Mouse (Mus musculus): Measurements from ENCODE around the gene Cnga4.
"Not testable (repeated sequence)": the region's sequence is repeated elsewhere in the genome, so short reads cannot be mapped to it uniquely, and the experiment has no call there.

Cnga4 gene

GRCm38 (mm10) chr7:105411874-105412632, 7.7 kb downstream of the Cnga4 start:
- DNase-seq (ENCODE audit: extremely low spot score, low read depth, low spot score) = peak; percentile 37

GRCm38 (mm10) chr7:105414385-105414784, 10.0 kb downstream of the Cnga4 start:
- DNase-seq (ENCODE audit: extremely low spot score, low read depth, low spot score) = no peak

- no peak for DNase-seq (ENCODE audit: extremely low spot score, low read depth, low spot score)
These were observed 12.2 kb downstream of the Cnga4 start for GRCm38 (mm10) chr7:105416529-105416928.

DNA sequence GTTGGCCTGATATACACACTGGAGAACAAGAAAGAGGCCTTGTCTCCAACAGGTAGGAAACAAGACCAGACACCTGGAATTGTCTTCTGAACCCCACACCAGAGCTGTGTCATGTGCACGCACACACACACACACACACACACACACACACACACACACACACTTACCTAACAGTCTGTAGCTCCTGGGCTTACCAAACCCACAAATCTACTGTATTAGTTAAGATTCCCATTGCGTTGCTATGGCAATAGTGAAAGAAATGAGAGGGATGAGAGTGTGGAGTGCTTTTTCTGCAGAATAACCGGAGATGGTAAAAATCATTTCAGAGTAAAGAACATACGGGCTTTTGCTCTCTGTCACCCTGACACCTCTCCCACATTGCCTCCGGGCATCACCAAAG, 13.7 kb downstream of the Cnga4 start:
- no peak for DNase-seq (ENCODE audit: extremely low spot score, low read depth, low spot score)

- DNase-seq (ENCODE audit: extremely low spot score, low read depth, low spot score) = no peak
These were observed 16.5 kb downstream of the Cnga4 start for GRCm38 (mm10) chr7:105420903-105421302.

GRCm38 (mm10) chr7:105424368-105424767, 20.0 kb downstream of the Cnga4 start:
- no peak for DNase-seq (ENCODE audit: extremely low spot score, low read depth, low spot score)

DNA sequence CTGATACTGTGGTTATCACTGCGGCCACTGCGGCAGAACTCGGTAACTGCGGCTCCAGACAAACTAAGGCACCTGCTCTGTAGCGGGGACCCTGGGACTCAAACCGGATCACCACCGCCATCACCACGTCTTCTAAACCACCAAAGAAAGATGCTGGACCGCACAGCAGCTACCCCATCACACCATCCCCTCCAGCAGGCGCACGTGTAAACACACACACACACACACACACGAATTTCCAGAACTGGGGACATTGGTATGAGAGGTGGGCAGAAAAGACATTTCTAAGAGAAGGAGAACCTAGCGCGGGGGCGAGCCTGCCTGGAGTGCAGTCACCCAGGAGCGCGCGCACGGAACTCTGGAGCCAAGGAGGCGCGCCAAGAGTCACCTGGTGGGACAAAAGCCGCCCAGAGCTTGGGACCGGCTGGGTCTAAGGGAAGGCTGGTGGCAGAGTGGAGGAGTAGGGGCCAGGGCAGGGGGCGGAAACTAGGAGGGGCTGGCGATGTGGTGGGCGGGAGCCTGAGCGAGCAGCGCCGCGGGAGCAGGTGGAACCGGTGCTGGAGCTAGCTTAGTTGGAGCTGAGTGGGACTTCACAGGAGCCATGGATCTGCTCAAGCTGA, 21.2 kb downstream of the Cnga4 start, which contains the start of gene Cckbr:
Cckbr (plus strand) TSS at position 308 of the 620 bp plus-strand sequence.
- no peak for DNase-seq (ENCODE audit: extremely low spot score, low read depth, low spot score)

DNA sequence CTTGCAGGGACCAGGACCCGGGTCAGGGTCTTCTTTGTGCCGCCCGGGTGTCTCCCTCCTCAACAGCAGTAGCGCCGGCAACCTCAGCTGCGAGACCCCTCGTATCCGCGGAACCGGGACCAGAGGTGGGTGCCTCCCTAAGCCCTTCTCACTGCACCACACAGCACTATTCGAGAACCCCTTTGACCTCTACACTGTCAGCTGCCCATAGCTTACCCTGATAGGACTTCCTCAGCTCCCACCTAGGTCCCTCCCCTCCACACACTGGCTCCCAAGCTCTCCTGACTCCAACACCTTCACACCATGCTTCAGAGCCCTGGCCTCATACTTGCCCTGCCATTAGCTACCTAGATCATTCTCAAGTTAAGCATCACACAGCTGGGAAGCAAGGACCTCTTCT, 21.7 kb downstream of the Cnga4 start:
- DNase-seq (ENCODE audit: extremely low spot score, low read depth, low spot score) = no peak

DNA sequence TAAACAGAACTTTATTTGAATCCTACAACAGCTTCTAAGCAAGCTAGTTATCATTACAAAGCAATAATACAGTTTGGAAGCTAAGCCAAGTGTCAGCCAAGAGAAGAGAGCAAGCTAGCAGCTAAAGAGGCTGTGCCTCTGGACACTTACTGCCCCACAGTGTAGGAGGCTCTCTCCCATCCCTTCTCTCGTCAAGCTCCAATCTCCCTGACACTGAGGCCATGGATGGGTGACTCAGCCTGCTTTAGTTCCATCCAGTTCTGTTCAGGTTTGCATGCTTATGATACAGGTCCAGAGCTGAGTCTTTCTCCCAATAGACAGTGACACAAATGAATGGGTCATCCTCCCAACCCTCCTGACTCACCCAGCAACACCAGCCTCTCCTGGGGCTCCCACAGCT, 27.7 kb downstream of the Cnga4 start:
- DNase-seq (ENCODE audit: extremely low spot score, low read depth, low spot score) = no peak

DNA sequence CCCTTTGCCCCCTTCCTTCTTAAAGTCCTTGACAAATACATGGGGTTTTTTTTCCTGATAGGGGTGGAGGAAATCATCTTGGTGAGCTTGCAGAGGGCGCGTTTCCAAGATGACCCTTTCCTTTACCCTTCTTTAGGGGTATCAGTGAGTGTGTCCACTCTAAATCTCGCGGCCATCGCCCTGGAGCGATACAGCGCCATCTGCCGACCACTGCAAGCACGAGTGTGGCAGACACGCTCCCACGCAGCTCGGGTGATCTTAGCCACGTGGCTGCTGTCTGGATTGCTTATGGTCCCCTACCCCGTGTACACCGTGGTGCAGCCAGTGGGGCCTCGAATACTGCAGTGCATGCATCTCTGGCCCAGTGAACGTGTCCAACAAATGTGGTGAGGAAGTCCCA, 29.5 kb downstream of the Cnga4 start:
- DNase-seq (ENCODE audit: extremely low spot score, low read depth, low spot score) = no peak

GRCm38 (mm10) chr7:105434798-105435197, 30.4 kb downstream of the Cnga4 start:
- DNase-seq (ENCODE audit: extremely low spot score, low read depth, low spot score) = no peak

DNA sequence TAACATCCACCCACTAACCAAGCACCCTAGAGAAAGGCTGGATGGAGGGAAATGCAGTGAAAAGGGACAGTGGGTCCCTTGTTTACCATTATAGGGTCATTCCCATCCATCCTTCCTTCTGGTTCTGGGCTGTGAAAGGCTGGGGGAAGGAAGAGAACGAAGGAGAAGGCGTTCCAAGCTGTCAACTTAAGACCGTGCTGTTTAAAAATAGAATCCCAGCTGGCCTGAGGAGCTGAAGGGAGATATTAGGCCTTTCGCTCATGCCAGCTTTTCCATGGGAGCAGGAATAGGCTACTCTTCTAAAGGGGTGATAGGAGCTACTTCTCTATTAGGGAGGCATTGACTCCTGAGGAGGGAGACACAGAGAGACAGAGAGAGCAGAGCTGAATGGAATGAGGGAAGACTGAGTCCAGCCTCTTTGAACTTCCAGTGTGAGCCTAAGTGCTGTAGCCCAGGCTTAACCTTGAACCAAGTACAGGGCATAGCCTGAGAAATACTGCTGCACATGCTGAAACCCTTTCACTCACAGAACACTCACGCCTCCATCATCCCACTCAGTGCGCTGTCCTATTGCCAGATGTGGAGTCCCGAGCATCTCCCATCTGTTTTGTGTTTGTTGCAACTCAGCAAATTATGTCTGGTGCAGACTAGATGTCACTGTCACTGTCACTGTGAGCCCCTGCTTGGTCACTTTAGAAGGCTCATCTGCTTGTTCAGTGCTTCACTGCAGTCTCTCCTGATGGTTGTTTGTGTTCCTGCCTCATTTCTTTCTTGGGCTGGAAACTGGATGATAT, 33.8 kb downstream of the Cnga4 start:
- no peak for DNase-seq (ENCODE audit: extremely low spot score, low read depth, low spot score)

- DNase-seq (ENCODE audit: extremely low spot score, low read depth, low spot score) = no peak
These were observed 37.1 kb downstream of the Cnga4 start for GRCm38 (mm10) chr7:105441426-105441825.

DNA sequence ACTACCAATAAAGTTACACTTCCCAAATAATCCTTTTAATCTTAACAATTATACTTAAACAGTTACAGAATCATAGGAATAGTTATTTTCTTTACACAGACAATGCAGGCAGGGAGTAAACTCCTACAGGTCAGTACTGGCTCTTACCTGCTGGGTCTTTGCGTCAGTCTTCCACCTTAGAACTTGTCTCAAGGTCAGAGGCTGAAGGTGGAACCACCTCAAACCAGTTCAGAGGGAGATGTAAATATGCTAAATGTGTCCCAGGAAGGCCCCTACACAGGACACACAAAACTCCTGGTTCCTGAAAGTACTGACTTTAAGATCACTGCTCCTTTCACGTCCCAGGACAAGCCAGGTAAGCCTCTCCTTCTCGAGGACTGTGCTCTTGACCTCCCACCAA, 40.7 kb downstream of the Cnga4 start:
- DNase-seq (ENCODE audit: extremely low spot score, low read depth, low spot score) = no peak

DNA sequence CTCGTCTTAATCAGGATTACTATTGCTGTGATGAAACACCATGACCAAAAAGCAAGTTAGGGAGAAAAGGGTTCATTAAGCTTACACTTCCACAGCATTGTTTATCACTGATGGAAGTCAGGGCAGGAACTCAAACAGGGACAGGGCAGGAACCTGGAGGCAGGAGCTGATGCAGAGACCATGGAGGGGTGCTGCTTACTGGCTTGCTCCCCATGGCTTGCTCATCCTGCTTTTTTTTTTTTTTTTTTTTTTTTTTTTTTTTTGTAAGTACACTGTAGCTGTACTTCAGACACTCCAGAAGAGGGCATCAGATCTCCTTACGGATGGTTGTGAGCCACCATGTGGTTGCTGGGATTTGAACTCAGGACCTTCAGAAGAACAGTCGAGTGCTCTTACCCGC, 49.0 kb downstream of the Cnga4 start:
- not testable (repeated sequence) for DNase-seq (ENCODE audit: extremely low spot score, low read depth, low spot score)
